Mouse (Mus musculus) forebrain, embryonic 14.5 days (tissue): ENCODE measurements around the gene Creb5. TPM values are rescaled to one million over a fixed set of nuclear protein-coding genes. Genes with fewer than 3 reads are reported as not detected.
A peak's percentile ranks its signal among the peaks of the same experiment; 100 is the strongest.

Experiments used
- ATAC-seq: fragments of 200-750 bp; cut with Nextera tagmentation; 2 replicates; pipeline ENCODE4 v1.8.0; 2017; ENCODE audit warnings: mild to moderate bottlenecking, moderate library complexity
- DNase-seq: peaks from one replicate; pipeline ENCODE4 v3.0.0-alpha.2; 2015; ENCODE audit warnings: low spot score
- H3K27ac ChIP-seq: fragments of 300-500 bp; sonication (generic); 2 replicates; pipeline ENCODE4 v1.5.1; 2014; ENCODE audit warnings: low read depth, mild to moderate bottlenecking, control low read depth, low read length, moderate library complexity
- H3K27me3 ChIP-seq: fragments of 300-500 bp; sonication (generic); replicated peaks from 2 replicates; pipeline ENCODE4 v1.6.1; 2014; ENCODE audit warnings: low read length, control low read depth, mixed read lengths; ENCODE audit not compliant: control insufficient read depth, insufficient read depth
- H3K36me3 ChIP-seq: fragments of 300-500 bp; sonication (generic); 2 replicates; pipeline ENCODE4 v1.6.1; 2014; ENCODE audit warnings: low read length, control low read depth; ENCODE audit not compliant: control insufficient read depth, insufficient read depth
- H3K4me1 ChIP-seq: fragments of 300-500 bp; sonication (generic); 2 replicates; pipeline ENCODE4 v1.6.1; 2014; ENCODE audit warnings: antibody characterized with exemption, low read length, control low read depth; ENCODE audit not compliant: control insufficient read depth, insufficient read depth
- H3K4me2 ChIP-seq: fragments of 300-500 bp; sonication (generic); 2 replicates; pipeline ENCODE4 v1.6.1; 2014; ENCODE audit warnings: mild to moderate bottlenecking, control low read depth, low read length
- H3K4me3 ChIP-seq: fragments of 300-500 bp; sonication (generic); 2 replicates; pipeline ENCODE4 v1.5.1; 2014; ENCODE audit warnings: low read depth, low read length, control low read depth
- H3K9ac ChIP-seq: fragments of 300-500 bp; sonication (generic); 2 replicates; pipeline ENCODE4 v1.6.1; 2014; ENCODE audit warnings: mild to moderate bottlenecking, low read length, control low read depth, moderate library complexity
- H3K9me3 ChIP-seq: fragments of 300-500 bp; sonication (generic); replicated peaks from 2 replicates; pipeline ENCODE4 v1.6.1; 2016; ENCODE audit warnings: low read length, control low read depth, mixed read lengths; ENCODE audit not compliant: control insufficient read depth
- WGBS: fragments of 180-500 bp; shearing (Covaris S2); extraction: QIAGEN DNeasy Blood & Tissue Kit; methylation state at CpG from one replicate; pipeline ENCODE4 v1.1.7; 2014; 5-methylcytosine and 5-hydroxymethylcytosine counted together
- polyA plus RNA-seq: library from polyadenylated mRNA; unstranded; fragments of >200 nt; fragmentation: Nextera tagmentation; extraction: Ambion mirVana; gene quantifications from 2 replicates; pipeline ENCODE4 v1.2.1, GENCODE M21; 2014

Creb5 gene
- polyA plus RNA-seq, 1 experiment from 2014 or later, result 8.5 TPM

DNA sequence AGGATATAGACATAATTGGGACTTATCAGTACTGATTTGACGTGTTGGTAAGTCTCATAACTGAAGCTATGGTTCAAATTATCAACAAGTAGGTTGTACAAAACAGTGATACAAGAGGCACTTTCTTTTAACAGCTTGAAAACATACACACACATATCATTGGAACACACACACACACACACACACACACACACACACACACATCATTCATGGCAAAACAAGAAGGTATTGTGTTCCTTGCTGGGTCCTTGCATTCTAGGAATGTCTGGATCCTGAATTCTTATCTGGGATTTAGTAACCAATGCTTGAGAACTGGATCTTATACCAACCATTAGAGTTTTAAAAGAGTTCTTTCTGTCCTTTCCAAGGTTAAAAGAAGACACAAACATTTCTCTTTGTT lies 446.5 kb downstream of the Creb5 start:
- Histone ChIP-seq H3K9me3 (no peaks in the 10 kb centered on the region), H3K27ac (no peak overlapping the region), H3K27me3 (no peaks in the 10 kb centered on the region), H3K4me2 (no peak overlapping the region), H3K36me3 (no peaks in the 10 kb centered on the region), H3K4me3 (no peak overlapping the region), H3K4me1 (peaks cover 3% of the 10 kb centered on the region; the same call in 1 of the 2 replicates), H3K9ac (no peak overlapping the region)
- 82% methylated on average over 1 of the region's 1 CpGs for WGBS
- DNase-seq (no peak), ATAC-seq (no peak)

DNA sequence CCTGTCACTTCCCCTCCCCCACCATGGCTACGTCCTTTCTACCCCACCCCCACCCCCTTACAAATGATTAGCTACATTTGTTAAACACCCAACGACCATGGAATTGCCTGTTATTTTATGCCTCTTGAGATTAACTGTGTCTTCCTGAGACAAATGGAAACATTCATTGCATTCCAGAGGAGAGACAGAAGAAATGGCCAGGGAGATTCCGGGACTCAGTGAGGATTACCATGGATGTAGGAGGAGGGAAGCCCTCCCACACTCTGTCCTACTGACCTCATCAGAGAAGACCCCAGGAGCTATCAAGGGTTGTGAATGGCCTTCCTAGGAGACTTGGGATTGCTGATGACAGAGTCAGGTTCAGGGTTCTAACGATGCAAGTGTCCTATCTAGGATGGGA lies 446.9 kb downstream of the Creb5 start:
- ATAC-seq (no peak), DNase-seq (no peak)
- H3K4me2 ChIP-seq, result no peak overlapping the region
- H3K9ac ChIP-seq, result no peak overlapping the region
- no peaks in the 10 kb centered on the region for H3K36me3 ChIP-seq
- no peaks in the 10 kb centered on the region for H3K27me3 ChIP-seq
- no peak overlapping the region for H3K27ac ChIP-seq
- H3K4me3 ChIP-seq, result no peak overlapping the region
- H3K9me3 ChIP-seq, result no peaks in the 10 kb centered on the region
- peaks cover 3% of the 10 kb centered on the region; the same call in 1 of the 2 replicates for H3K4me1 ChIP-seq
- WGBS, result 45% methylated on average over 4 of the region's 4 CpGs

DNA sequence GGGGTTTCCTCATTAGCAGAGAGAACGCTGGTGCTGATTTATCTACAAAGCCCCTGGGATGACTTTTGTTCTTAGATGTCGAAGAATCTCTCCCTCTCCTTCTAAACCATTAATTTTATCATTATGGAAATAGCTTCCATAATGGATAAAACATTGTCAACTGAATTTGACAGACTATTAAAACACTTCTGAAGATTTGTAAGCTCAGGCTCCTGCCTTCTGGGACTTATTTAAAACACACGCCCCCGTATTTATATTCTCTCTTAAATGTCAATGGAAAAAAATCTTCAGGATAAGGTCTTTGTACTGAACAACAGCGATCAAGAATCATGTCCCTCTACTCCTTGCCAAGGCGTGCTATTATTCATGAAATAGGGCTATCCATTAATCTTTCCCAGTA lies 448.6 kb downstream of the Creb5 start:
- ATAC-seq, result no peak
- no peak overlapping the region for H3K27ac ChIP-seq
- DNase-seq, result peak; percentile 30
- no peaks in the 10 kb centered on the region for H3K27me3 ChIP-seq
- no peaks in the 10 kb centered on the region for H3K9me3 ChIP-seq
- H3K4me3 ChIP-seq, result no peak overlapping the region
- 71% methylated on average over 6 of the region's 6 CpGs for WGBS
- no peak overlapping the region for H3K9ac ChIP-seq
- H3K4me1 ChIP-seq, result peaks cover 3% of the 10 kb centered on the region; the same call in 1 of the 2 replicates
- no peak overlapping the region for H3K4me2 ChIP-seq
- H3K36me3 ChIP-seq, result no peaks in the 10 kb centered on the region

DNA sequence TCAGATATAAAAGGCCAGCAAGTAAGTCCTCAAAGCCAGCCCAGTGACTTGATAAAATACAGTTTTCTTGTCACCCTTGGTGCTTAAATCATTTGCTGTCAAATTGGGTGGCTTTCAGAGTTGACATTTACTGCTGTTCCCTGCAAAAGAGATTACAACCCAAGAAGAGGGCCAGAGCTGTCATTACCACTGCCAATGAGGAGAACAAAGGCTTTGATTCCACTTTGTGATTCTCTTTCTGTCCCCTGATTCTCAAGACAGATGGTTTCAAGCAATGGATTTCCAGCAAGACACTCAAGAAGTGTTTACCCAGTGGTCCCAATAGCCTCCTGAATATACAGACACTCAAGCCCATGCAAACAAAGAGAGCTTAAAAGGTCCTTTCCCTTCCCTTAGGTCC lies 451.1 kb downstream of the Creb5 start:
- no peak for DNase-seq
- Histone ChIP-seq H3K27ac (no peak overlapping the region), H3K27me3 (no peaks in the 10 kb centered on the region), H3K4me1 (no peaks in the 10 kb centered on the region), H3K36me3 (no peaks in the 10 kb centered on the region), H3K4me2 (no peak overlapping the region), H3K9ac (no peak overlapping the region), H3K9me3 (no peaks in the 10 kb centered on the region), H3K4me3 (no peak overlapping the region)
- no peak for ATAC-seq

DNA sequence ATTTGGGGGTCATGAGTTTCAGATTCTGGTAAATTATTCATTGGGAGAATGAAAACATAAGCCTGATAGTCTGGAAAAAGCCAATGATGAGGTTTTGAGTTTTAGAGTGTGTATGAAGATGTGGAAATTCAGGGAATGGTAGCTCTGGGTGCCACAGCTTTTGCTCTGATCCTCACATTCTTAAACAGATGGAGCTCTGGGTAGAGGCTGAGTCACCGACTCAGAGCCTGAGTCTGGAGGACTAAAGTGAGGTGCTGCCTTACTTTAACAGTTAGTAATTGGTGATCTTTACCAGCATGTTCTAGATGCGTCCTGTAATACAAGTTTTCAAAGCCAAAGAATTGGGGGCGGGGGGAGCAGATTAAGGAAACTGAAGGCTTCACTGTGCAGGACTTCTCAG lies 454.2 kb downstream of the Creb5 start:
- no peak overlapping the region for H3K27ac ChIP-seq
- H3K4me3 ChIP-seq, result no peak overlapping the region
- no peaks in the 10 kb centered on the region for H3K27me3 ChIP-seq
- H3K4me2 ChIP-seq, result no peak overlapping the region
- WGBS, result 88% methylated on average over 3 of the region's 3 CpGs
- ATAC-seq, result no peak
- no peaks in the 10 kb centered on the region for H3K36me3 ChIP-seq
- DNase-seq, result no peak
- H3K9me3 ChIP-seq, result no peaks in the 10 kb centered on the region
- H3K9ac ChIP-seq, result no peak overlapping the region
- no peaks in the 10 kb centered on the region for H3K4me1 ChIP-seq

Other genes starting within 250 kb of the Creb5 start
- gene Jazf1, start 218.6 kb upstream of the Creb5 start, polyA plus RNA-seq, result 22.0 and 32.7 TPM in 2 replicates